Mouse (Mus musculus): ENCODE measurements around the gene Pde10a.

DNA sequence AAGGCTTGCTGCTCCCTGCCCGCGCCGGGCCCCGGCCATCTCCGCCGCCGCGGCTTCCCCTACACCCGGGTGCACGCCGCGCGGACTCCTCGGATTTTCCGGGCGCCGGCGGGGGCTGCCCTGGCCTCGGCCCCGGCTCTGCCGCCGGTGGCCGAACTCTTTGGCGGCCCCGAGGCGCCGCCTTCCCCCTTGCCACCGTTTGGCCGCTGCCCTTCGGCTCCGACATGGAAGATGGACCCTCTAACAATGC lies 276.6 kb downstream of the Pde10a start:
- no peak for TF ChIP-seq ZC3H11A (IDR thresholded peaks at IDR 0.05; ENCODE audit: borderline replicate concordance, low read depth, low read length)
- TF ChIP-seq CHD2 (IDR thresholded peaks at IDR 0.05; ENCODE audit: low read depth, low read length) = no peak
- no peak for TF ChIP-seq ZNF384 (IDR thresholded peaks at IDR 0.05; ENCODE audit: low read depth, low read length)
- no peak for TF ChIP-seq HCFC1 (IDR thresholded peaks at IDR 0.05; ENCODE audit: borderline replicate concordance, insufficient read depth, low read length)

All from ES-E14 (cell line).